Mouse (Mus musculus) stomach, postnatal 0 days (tissue): Measurements from ENCODE around the gene Fbxw7. TPM values are rescaled to one million over a fixed set of nuclear protein-coding genes. Genes with fewer than 3 reads are reported as not detected.

ENCODE experiments used
- ATAC-seq: fragments of 200-750 bp; cut with Nextera tagmentation; 2 replicates; pipeline ENCODE4 v1.8.0; 2017; ENCODE audit not compliant: low FRiP score, low TSS enrichment
- DNase-seq: peaks from one replicate; pipeline ENCODE4 v3.0.0-alpha.2; 2016; ENCODE audit warnings: low spot score
- H3K27ac ChIP-seq: fragments of 300-500 bp; sonication (generic); replicated peaks from 2 replicates; pipeline ENCODE4 v1.5.1; 2014; ENCODE audit warnings: mild to moderate bottlenecking, control low read depth
- H3K27me3 ChIP-seq: fragments of 300-500 bp; sonication (generic); 2 replicates; pipeline ENCODE4 v1.6.1; 2014; ENCODE audit warnings: low read length; ENCODE audit not compliant: control insufficient read depth, insufficient read depth
- H3K36me3 ChIP-seq: fragments of 300-500 bp; sonication (generic); 2 replicates; pipeline ENCODE4 v1.6.1; 2014; ENCODE audit warnings: low read length, mixed read lengths; ENCODE audit not compliant: control insufficient read depth, insufficient read depth
- H3K4me1 ChIP-seq: fragments of 300-500 bp; sonication (generic); replicated peaks from 2 replicates; pipeline ENCODE4 v1.6.1; 2014; ENCODE audit warnings: antibody characterized with exemption; ENCODE audit not compliant: control insufficient read depth, insufficient read depth
- H3K4me2 ChIP-seq: fragments of 300-500 bp; sonication (generic); replicated peaks from 2 replicates; pipeline ENCODE4 v1.6.1; 2014; ENCODE audit warnings: low read depth, mild to moderate bottlenecking, control low read depth, moderate library complexity
- H3K4me3 ChIP-seq: fragments of 300-500 bp; sonication (generic); 2 replicates; pipeline ENCODE4 v1.5.1; 2014; ENCODE audit warnings: low read depth, low read length, control low read depth
- H3K9ac ChIP-seq: fragments of 300-500 bp; sonication (generic); 2 replicates; pipeline ENCODE4 v1.6.1; 2014; ENCODE audit warnings: mild to moderate bottlenecking, low read length, control low read depth, mixed read lengths
- H3K9me3 ChIP-seq: fragments of 300-500 bp; sonication (generic); 2 replicates; pipeline ENCODE4 v1.6.1; 2016; ENCODE audit warnings: low read length; ENCODE audit not compliant: control insufficient read depth
- CTCF ChIP-seq: IDR thresholded peaks from 2 replicates; pipeline ENCODE4 v1.5.1; 2016; ENCODE audit warnings: antibody characterized with exemption, low read depth, mild to moderate bottlenecking, moderate library complexity
- EP300 ChIP-seq: optimal IDR thresholded peaks from 2 replicates; pipeline ENCODE3; 2016; ENCODE audit warnings: antibody characterized with exemption
- WGBS: fragments of 180-500 bp; shearing (Covaris S2); extraction: QIAGEN DNeasy Blood & Tissue Kit; methylation state at CpG from one replicate; pipeline ENCODE4 v1.1.7; 2014; 5-methylcytosine and 5-hydroxymethylcytosine counted together
- polyA plus RNA-seq: library from polyadenylated mRNA; unstranded; fragments of >200 nt; fragmentation: Nextera tagmentation; extraction: Ambion mirVana; gene quantifications from 2 replicates; pipeline ENCODE4 v1.2.1, GENCODE M21; 2015

Gene Fbxw7
- polyA plus RNA-seq, 1 experiment from 2014 or later = 7.4 TPM

GRCm38 (mm10) chr3:84923256-84923655 is 108.2 kb downstream of the Fbxw7 start:
- no peaks in the 10 kb centered on the region for H3K9me3 ChIP-seq
- no peaks in the 10 kb centered on the region for H3K27me3 ChIP-seq
- H3K36me3 ChIP-seq = no peaks in the 10 kb centered on the region
- H3K9ac ChIP-seq = no peak overlapping the region
- no peak overlapping the region for H3K4me2 ChIP-seq
- 0 out of 2 replicates have a peak, but pooled peaks have one; percentile 21 for ATAC-seq
- H3K4me1 ChIP-seq = no peaks in the 10 kb centered on the region
- peak; percentile 29 for DNase-seq
- WGBS = 62% methylated on average over 1 of the region's 1 CpGs
- H3K27ac ChIP-seq = no peak overlapping the region
- TF ChIP-seq EP300 = no peak
- TF ChIP-seq CTCF = no peak
- no peak overlapping the region for H3K4me3 ChIP-seq

- DNase-seq (no peak), ATAC-seq (peak; percentile 78)
- Histone ChIP-seq H3K9me3 (no peaks in the 10 kb centered on the region), H3K27me3 (no peaks in the 10 kb centered on the region), H3K9ac (no peak overlapping the region), H3K4me1 (no peaks in the 10 kb centered on the region), H3K27ac (no peak overlapping the region; the same call in 1 of the 2 replicates), H3K36me3 (no peaks in the 10 kb centered on the region), H3K4me3 (no peak overlapping the region), H3K4me2 (no peak overlapping the region)
- TF ChIP-seq EP300 (no peak), CTCF (no peak)
- 62% methylated on average over 1 of the region's 1 CpGs for whole genome bisulfite sequencing
Measured at GRCm38 (mm10) chr3:84923670-84924069, 108.6 kb downstream of the Fbxw7 start.

GRCm38 (mm10) chr3:84925229-84925628 is 110.2 kb downstream of the Fbxw7 start:
- Histone ChIP-seq H3K36me3 (no peaks in the 10 kb centered on the region), H3K9ac (no peak overlapping the region), H3K27me3 (no peaks in the 10 kb centered on the region), H3K4me2 (no peak overlapping the region), H3K4me3 (no peak overlapping the region), H3K4me1 (no peaks in the 10 kb centered on the region), H3K9me3 (no peaks in the 10 kb centered on the region), H3K27ac (no peak overlapping the region)
- DNase-seq (no peak), ATAC-seq (no peak)
- WGBS = 61% methylated on average over 4 of the region's 4 CpGs
- TF ChIP-seq CTCF (no peak), EP300 (no peak)

DNA sequence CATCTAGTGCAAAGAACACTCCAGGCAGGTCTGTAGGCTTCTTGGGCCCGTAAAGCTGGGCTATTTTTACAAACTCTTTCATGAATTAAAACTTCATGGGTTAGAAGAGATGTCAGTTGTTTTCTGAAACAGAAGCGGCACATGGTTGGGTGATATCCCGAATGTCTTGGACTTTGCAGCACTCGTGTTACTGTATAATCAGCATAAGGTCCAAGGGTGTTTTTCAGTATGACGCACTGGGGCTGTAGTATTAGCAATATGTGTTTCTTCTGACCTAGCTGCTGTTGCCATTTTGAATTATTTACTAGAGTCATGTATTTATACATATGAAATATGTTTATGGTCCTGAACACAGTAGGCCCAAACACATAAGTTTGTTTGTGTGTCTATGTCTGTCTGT is 111.1 kb downstream of the Fbxw7 start:
- no peaks in the 10 kb centered on the region for H3K36me3 ChIP-seq
- H3K4me2 ChIP-seq = no peak overlapping the region
- no peak overlapping the region for H3K27ac ChIP-seq
- H3K9me3 ChIP-seq = no peaks in the 10 kb centered on the region
- DNase-seq (no peak), ATAC-seq (no peak)
- no peaks in the 10 kb centered on the region for H3K4me1 ChIP-seq
- no peak overlapping the region for H3K4me3 ChIP-seq
- TF ChIP-seq CTCF (no peak), EP300 (no peak)
- no peak overlapping the region for H3K9ac ChIP-seq
- 85% methylated on average over 5 of the region's 5 CpGs for WGBS
- no peaks in the 10 kb centered on the region for H3K27me3 ChIP-seq

- Histone ChIP-seq H3K27ac (no peak overlapping the region), H3K9me3 (no peaks in the 10 kb centered on the region), H3K36me3 (no peaks in the 10 kb centered on the region), H3K9ac (no peak overlapping the region), H3K4me3 (no peak overlapping the region), H3K27me3 (no peaks in the 10 kb centered on the region), H3K4me2 (no peak overlapping the region), H3K4me1 (no peaks in the 10 kb centered on the region)
- 65% methylated on average over 8 of the region's 8 CpGs for WGBS
- DNase-seq = no peak
- TF ChIP-seq CTCF (no peak), EP300 (no peak)
- no peak for ATAC-seq
Measured at GRCm38 (mm10) chr3:84927168-84927794, 112.2 kb downstream of the Fbxw7 start.

GRCm38 (mm10) chr3:84927901-84928300 is 112.8 kb downstream of the Fbxw7 start:
- ATAC-seq = no peak
- Histone ChIP-seq H3K9ac (no peak overlapping the region), H3K27me3 (no peaks in the 10 kb centered on the region), H3K36me3 (no peaks in the 10 kb centered on the region), H3K4me3 (no peak overlapping the region), H3K27ac (no peak overlapping the region), H3K4me2 (no peak overlapping the region), H3K4me1 (no peaks in the 10 kb centered on the region), H3K9me3 (no peaks in the 10 kb centered on the region)
- no peak for DNase-seq
- WGBS = 96% methylated on average over 2 of the region's 2 CpGs
- TF ChIP-seq CTCF (peak; percentile 19; the same call in 1 of the 2 replicates), EP300 (no peak)
